Mouse (Mus musculus) T-cell, adult 2 months (primary cell): ENCODE data around the gene Trim63.
A peak's percentile ranks its signal among the peaks of the same experiment; 100 is the strongest.

Experiments
- DNase-seq: peaks from one replicate; pipeline ENCODE4 v3.0.0; 2022; ENCODE audit warnings: low spot score

Gene Trim63

GRCm38 (mm10) chr4:134370649-134371221 is 55.8 kb downstream of the Trim63 start:
- DNase-seq, result no peak

GRCm38 (mm10) chr4:134371316-134371855 is 56.5 kb downstream of the Trim63 start:
- no peak for DNase-seq

GRCm38 (mm10) chr4:134372294-134372747 is 57.4 kb downstream of the Trim63 start:
- DNase-seq, result peak; percentile 61

- DNase-seq, result no peak
Measured at GRCm38 (mm10) chr4:134373295-134373694, 58.4 kb downstream of the Trim63 start.

- DNase-seq, result no peak
Measured at GRCm38 (mm10) chr4:134374306-134374705, 59.4 kb downstream of the Trim63 start.

GRCm38 (mm10) chr4:134378089-134378615 is 63.2 kb downstream of the Trim63 start:
- no peak for DNase-seq
